Mouse (Mus musculus): ENCODE results near the gene Sipa1l2. TPM values are rescaled to one million over a fixed set of nuclear protein-coding genes. Genes with fewer than 3 reads are reported as not detected.

Gene Sipa1l2
- polyA plus RNA-seq, 2 experiments = 0.47 to 0.69 TPM

GRCm38 (mm10) chr8:125377704-125378103, 191.9 kb downstream of the Sipa1l2 start:
- H3K27ac ChIP-seq = no peak overlapping the region
- H3K4me1 ChIP-seq (replicated peaks; ENCODE audit: control insufficient read depth in 2 of 2, insufficient read depth in 2 of 2, low read length in 1 of 2) = peaks cover 0 to 8% of the 10 kb centered on the region in 2 experiments; a peak in 2 of 4 replicates
- no peak for TF ChIP-seq CTCF (IDR thresholded peaks at IDR 0.05; ENCODE audit: low read depth)
- no peak for TF ChIP-seq EP300 (IDR thresholded peaks at IDR 0.05; ENCODE audit: low read depth)
- H3K4me3 ChIP-seq (ENCODE audit: insufficient read depth in 1 of 2, low read depth in 2 of 2, low read length in 2 of 2) = no peak overlapping the region
- H3K27me3 ChIP-seq (ENCODE audit: control insufficient read depth, insufficient read depth, low read length) = no peaks in the 10 kb centered on the region
- 38% methylated on average over 3 of the region's 3 CpGs for WGBS (ENCODE audit: insufficient replicate concordance)
- H3K9me3 ChIP-seq (ENCODE audit: control insufficient read depth, low read length) = no peaks in the 10 kb centered on the region
- no peaks in the 10 kb centered on the region for H3K36me3 ChIP-seq (replicated peaks; ENCODE audit: control insufficient read depth, insufficient read depth, low read depth)
- no peak overlapping the region for H3K4me2 ChIP-seq (ENCODE audit: low read depth)
- DNase-seq (ENCODE audit: low read depth in 3 of 3, low spot score in 3 of 3) = no peak
- H3K9ac ChIP-seq (replicated peaks) = no peak overlapping the region
- ATAC-seq (ENCODE audit: insufficient read depth) = no peak

GRCm38 (mm10) chr8:125376448-125376845, 193.2 kb downstream of the Sipa1l2 start:
- Histone ChIP-seq H3K27me3 (ENCODE audit: control insufficient read depth, insufficient read depth, low read length) (no peaks in the 10 kb centered on the region), H3K9ac (replicated peaks) (no peak overlapping the region), H3K4me3 (ENCODE audit: insufficient read depth in 1 of 2, low read depth in 2 of 2, low read length in 2 of 2) (no peak overlapping the region), H3K4me1 (replicated peaks; ENCODE audit: control insufficient read depth in 2 of 2, insufficient read depth in 2 of 2, low read length in 1 of 2) (peaks cover 0 to 2% of the 10 kb centered on the region in 2 experiments; a peak in 1 of 4 replicates), H3K27ac (no peak overlapping the region), H3K9me3 (ENCODE audit: control insufficient read depth, low read length) (no peaks in the 10 kb centered on the region), H3K4me2 (ENCODE audit: low read depth) (no peak overlapping the region), H3K36me3 (replicated peaks; ENCODE audit: control insufficient read depth, insufficient read depth, low read depth) (no peaks in the 10 kb centered on the region)
- DNase-seq (ENCODE audit: low read depth in 3 of 3, low spot score in 3 of 3) (no peak), ATAC-seq (ENCODE audit: insufficient read depth) (no peak)
- TF ChIP-seq EP300 (IDR thresholded peaks at IDR 0.05; ENCODE audit: low read depth) (no peak), CTCF (IDR thresholded peaks at IDR 0.05; ENCODE audit: low read depth) (no peak)
- WGBS (ENCODE audit: insufficient replicate concordance) = 63% methylated on average over 6 of the region's 6 CpGs

GRCm38 (mm10) chr8:125375659-125376447, 193.8 kb downstream of the Sipa1l2 start:
- no peak overlapping the region for H3K9ac ChIP-seq (replicated peaks)
- 55% methylated on average over 8 of the region's 8 CpGs for WGBS (ENCODE audit: insufficient replicate concordance)
- no peaks in the 10 kb centered on the region for H3K9me3 ChIP-seq (ENCODE audit: control insufficient read depth, low read length)
- no peaks in the 10 kb centered on the region for H3K36me3 ChIP-seq (replicated peaks; ENCODE audit: control insufficient read depth, insufficient read depth, low read depth)
- H3K4me3 ChIP-seq (ENCODE audit: insufficient read depth in 1 of 2, low read depth in 2 of 2, low read length in 2 of 2) = no peak overlapping the region
- H3K27me3 ChIP-seq (ENCODE audit: control insufficient read depth, insufficient read depth, low read length) = no peaks in the 10 kb centered on the region
- ATAC-seq (ENCODE audit: insufficient read depth) (no peak), DNase-seq (ENCODE audit: low read depth in 3 of 3, low spot score in 3 of 3) (no peak)
- H3K27ac ChIP-seq = no peak overlapping the region
- TF ChIP-seq EP300 (IDR thresholded peaks at IDR 0.05; ENCODE audit: low read depth) = no peak
- no peak for TF ChIP-seq CTCF (IDR thresholded peaks at IDR 0.05; ENCODE audit: low read depth)
- no peaks in the 10 kb centered on the region; a peak in 1 of 4 replicates for H3K4me1 ChIP-seq (replicated peaks; ENCODE audit: control insufficient read depth in 2 of 2, insufficient read depth in 2 of 2, low read length in 1 of 2)
- H3K4me2 ChIP-seq (ENCODE audit: low read depth) = no peak overlapping the region

GRCm38 (mm10) chr8:125372596-125372995, 197.0 kb downstream of the Sipa1l2 start:
- WGBS (ENCODE audit: insufficient replicate concordance) = 58% methylated on average over 4 of the region's 4 CpGs
- ATAC-seq (ENCODE audit: insufficient read depth) (no peak), DNase-seq (ENCODE audit: low read depth in 3 of 3, low spot score in 3 of 3) (no peak)
- H3K4me1 ChIP-seq (replicated peaks; ENCODE audit: control insufficient read depth in 2 of 2, insufficient read depth in 2 of 2, low read length in 1 of 2) = no peaks in the 10 kb centered on the region
- H3K9ac ChIP-seq (replicated peaks) = no peak overlapping the region
- no peak overlapping the region for H3K4me2 ChIP-seq (ENCODE audit: low read depth)
- no peaks in the 10 kb centered on the region for H3K36me3 ChIP-seq (replicated peaks; ENCODE audit: control insufficient read depth, insufficient read depth, low read depth)
- no peak overlapping the region for H3K4me3 ChIP-seq (ENCODE audit: insufficient read depth in 1 of 2, low read depth in 2 of 2, low read length in 2 of 2)
- H3K9me3 ChIP-seq (ENCODE audit: control insufficient read depth, low read length) = no peaks in the 10 kb centered on the region
- no peak overlapping the region for H3K27ac ChIP-seq
- TF ChIP-seq EP300 (IDR thresholded peaks at IDR 0.05; ENCODE audit: low read depth) = no peak
- TF ChIP-seq CTCF (IDR thresholded peaks at IDR 0.05; ENCODE audit: low read depth) = no peak
- H3K27me3 ChIP-seq (ENCODE audit: control insufficient read depth, insufficient read depth, low read length) = no peaks in the 10 kb centered on the region

GRCm38 (mm10) chr8:125369491-125370236, 199.9 kb downstream of the Sipa1l2 start:
- H3K9ac ChIP-seq (replicated peaks) = no peak overlapping the region
- no peaks in the 10 kb centered on the region for H3K27me3 ChIP-seq (ENCODE audit: control insufficient read depth, insufficient read depth, low read length)
- no peak overlapping the region for H3K4me2 ChIP-seq (ENCODE audit: low read depth)
- TF ChIP-seq CTCF (IDR thresholded peaks at IDR 0.05; ENCODE audit: low read depth) (no peak), EP300 (IDR thresholded peaks at IDR 0.05; ENCODE audit: low read depth) (no peak)
- ATAC-seq (ENCODE audit: insufficient read depth) (no peak), DNase-seq (ENCODE audit: low read depth in 3 of 3, low spot score in 3 of 3) (no peak)
- no peaks in the 10 kb centered on the region for H3K9me3 ChIP-seq (ENCODE audit: control insufficient read depth, low read length)
- WGBS (ENCODE audit: insufficient replicate concordance) = 59% methylated on average over 8 of the region's 8 CpGs
- no peaks in the 10 kb centered on the region for H3K4me1 ChIP-seq (replicated peaks; ENCODE audit: control insufficient read depth in 2 of 2, insufficient read depth in 2 of 2, low read length in 1 of 2)
- no peaks in the 10 kb centered on the region for H3K36me3 ChIP-seq (replicated peaks; ENCODE audit: control insufficient read depth, insufficient read depth, low read depth)
- no peak overlapping the region for H3K27ac ChIP-seq
- H3K4me3 ChIP-seq (ENCODE audit: insufficient read depth in 1 of 2, low read depth in 2 of 2, low read length in 2 of 2) = no peak overlapping the region
